Mouse (Mus musculus) MEL (cell line): ENCODE measurements around the gene Mcpt8.
A peak's percentile ranks its signal among the peaks of the same experiment; 100 is the strongest.

Source experiments
- CHD1 ChIP-seq: IDR thresholded peaks from 2 replicates; pipeline ENCODE4 v1.6.1; 2012; ENCODE audit warnings: low read depth, mild to moderate bottlenecking, inconsistent platforms, low read length, improper control_type of control experiment
- CTCF ChIP-seq, 3 experiments: IDR thresholded peaks in 2 of 3; conservative IDR thresholded peaks in 1 of 3; 2 replicates each; pipeline ENCODE4 v1.5.1; 2011 to 2012; ENCODE audit warnings: low read length in 3 of 3, low read depth in 2 of 3, mild to moderate bottlenecking in 2 of 3, improper control_type of control experiment in 1 of 3, inconsistent platforms in 1 of 3, mixed read lengths in 1 of 3, moderate library complexity in 1 of 3; ENCODE audit not compliant: control insufficient read depth in 1 of 3, insufficient read depth in 1 of 3, poor library complexity in 1 of 3, severe bottlenecking in 1 of 3
- ELF1 ChIP-seq: IDR thresholded peaks from 2 replicates; pipeline ENCODE4 v1.6.1; 2014; ENCODE audit warnings: low read depth, mild to moderate bottlenecking, inconsistent platforms, low read length, improper control_type of control experiment, moderate library complexity
- EP300 ChIP-seq, 2 experiments: IDR thresholded peaks; 2 replicates each; pipeline ENCODE4 v1.6.1; 2011; ENCODE audit warnings: improper control_type of control experiment in 2 of 2, low read length in 2 of 2, low read depth in 1 of 2, mild to moderate bottlenecking in 1 of 2
- MAFK ChIP-seq: IDR thresholded peaks from 2 replicates; pipeline ENCODE4 v1.6.1; 2011; ENCODE audit warnings: low read depth, mild to moderate bottlenecking, low read length, improper control_type of control experiment, borderline replicate concordance
- NELFE ChIP-seq: IDR thresholded peaks from 2 replicates; pipeline ENCODE4 v1.6.1; 2011; ENCODE audit warnings: low read depth, low read length, improper control_type of control experiment
- POLR2A ChIP-seq, 2 experiments: IDR thresholded peaks; 2 replicates each; pipeline ENCODE4 v1.6.1; 2011 to 2012; ENCODE audit warnings: low read length in 2 of 2, mild to moderate bottlenecking in 2 of 2, control low read depth in 1 of 2, improper control_type of control experiment in 1 of 2, low read depth in 1 of 2, moderate library complexity in 1 of 2; ENCODE audit not compliant: control insufficient read depth in 1 of 2, insufficient read depth in 1 of 2, poor library complexity in 1 of 2

- TF ChIP-seq ELF1 (no peak), CTCF (IDR thresholded peaks at IDR 0.05 in 2 of 3, conservative IDR thresholded peaks at IDR 0.05 in 1 of 3; ENCODE audit: control insufficient read depth in 1 of 3, insufficient read depth in 1 of 3, low read depth in 2 of 3, low read length in 3 of 3, poor library complexity in 1 of 3, severe bottlenecking in 1 of 3) (peak; percentile 39 to 73 (median 69)), MAFK (no peak), EP300 (IDR thresholded peaks at IDR 0.05; ENCODE audit: low read depth in 1 of 2, low read length in 2 of 2) (no peak), POLR2A (IDR thresholded peaks at IDR 0.05; ENCODE audit: control insufficient read depth in 1 of 2, insufficient read depth in 1 of 2, low read depth in 1 of 2, low read length in 2 of 2, poor library complexity in 1 of 2) (no peak), NELFE (no peak), CHD1 (no peak)
These were observed 13.9 kb upstream of the Mcpt8 start for GRCm38 (mm10) chr14:56098940-56099339.
